Mouse (Mus musculus) olfactory bulb, adult 2 months (tissue): Measurements from ENCODE around the gene Hectd3. TPM values are rescaled to one million over a fixed set of nuclear protein-coding genes. Genes with fewer than 3 reads are reported as not detected.
A peak's percentile ranks its signal among the peaks of the same experiment; 100 is the strongest.

Source experiments
- H3K27ac ChIP-seq: fragments of 200-500 bp; 2 replicates; pipeline ENCODE4 v1.5.1; 2012; ENCODE audit warnings: low read depth, low read length; ENCODE audit not compliant: insufficient read depth
- H3K4me1 ChIP-seq: fragments of 200-500 bp; 2 replicates; pipeline ENCODE4 v1.6.1; 2012; ENCODE audit warnings: low read length; ENCODE audit not compliant: control insufficient read depth, insufficient read depth
- H3K4me3 ChIP-seq: fragments of 200-500 bp; 2 replicates; pipeline ENCODE4 v1.5.1; 2012; ENCODE audit warnings: mild to moderate bottlenecking, low read depth, low read length, moderate library complexity; ENCODE audit not compliant: insufficient read depth
- CTCF ChIP-seq: fragments of 200-500 bp; IDR thresholded peaks from 2 replicates; pipeline ENCODE4 v1.5.1; 2012; ENCODE audit warnings: low read depth, mild to moderate bottlenecking, low read length, moderate library complexity; ENCODE audit not compliant: insufficient read depth
- POLR2A ChIP-seq: fragments of 200-500 bp; IDR thresholded peaks from 2 replicates; pipeline ENCODE4 v1.6.1; 2012; ENCODE audit warnings: mild to moderate bottlenecking, low read depth, low read length, moderate library complexity; ENCODE audit not compliant: insufficient read depth
- WGBS: fragments of 180-500 bp; shearing (Covaris S2); methylation state at CpG from one replicate; pipeline ENCODE4 v1.1.7; 2018; 5-methylcytosine and 5-hydroxymethylcytosine counted together
- polyA plus RNA-seq: library from polyadenylated mRNA; stranded (reverse); fragments of >200 nt; gene quantifications from 2 replicates; pipeline ENCODE4 v1.2.4, GENCODE M21; 2012; ENCODE audit warnings: low replicate concordance; ENCODE audit not compliant: missing spikeins, insufficient read depth, insufficient read length

Hectd3 gene
- polyA plus RNA-seq, 1 experiment: not detected

DNA sequence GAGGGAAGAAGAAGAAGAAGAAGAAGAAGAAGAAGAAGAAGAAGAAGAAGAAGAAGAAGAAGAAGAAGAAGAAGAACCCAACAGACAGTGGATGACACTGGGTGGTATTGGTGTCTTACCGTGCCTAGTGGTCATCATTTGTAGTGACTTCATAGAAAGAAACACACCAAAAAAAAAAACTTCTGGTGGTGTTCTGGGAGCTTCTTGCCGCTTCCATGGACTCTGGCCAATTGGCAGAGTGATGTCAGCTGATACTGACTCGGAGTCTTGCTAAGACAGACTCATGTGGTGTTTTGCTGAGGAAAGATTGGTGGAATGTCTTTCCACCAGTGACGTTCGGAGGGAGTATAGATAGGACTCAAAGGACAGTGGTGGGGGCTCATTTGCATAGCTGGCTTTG lies 15.1 kb downstream of the Hectd3 start:
- 82% methylated on average over 5 of the region's 5 CpGs for WGBS
- H3K27ac ChIP-seq: no peak overlapping the region
- H3K4me3 ChIP-seq: no peak overlapping the region
- no peak for TF ChIP-seq POLR2A
- no peak for TF ChIP-seq CTCF
- no peaks in the 10 kb centered on the region for H3K4me1 ChIP-seq

DNA sequence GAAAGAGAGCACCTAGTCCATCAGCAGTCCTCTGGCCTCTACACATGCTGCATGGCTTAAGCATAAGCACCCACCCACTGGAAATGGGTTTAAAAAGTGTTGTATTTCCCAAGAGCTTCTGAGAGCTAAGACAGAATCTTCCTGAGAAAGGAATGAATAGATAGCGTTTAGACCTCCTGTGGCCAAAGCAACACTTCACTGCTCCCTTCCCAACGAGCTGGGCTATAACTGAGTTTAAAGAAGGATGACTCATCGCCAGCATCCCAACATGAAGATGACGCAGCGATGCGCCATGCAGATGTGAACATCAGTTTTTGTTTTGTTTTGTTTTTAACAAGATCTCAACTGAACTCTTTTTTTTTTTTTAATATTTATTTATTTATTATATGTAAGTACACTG lies 18.5 kb downstream of the Hectd3 start:
- H3K4me3 ChIP-seq: no peak overlapping the region
- H3K4me1 ChIP-seq: no peaks in the 10 kb centered on the region
- H3K27ac ChIP-seq: no peak overlapping the region
- TF ChIP-seq CTCF (no peak), POLR2A (no peak)
- 63% methylated on average over 6 of the region's 6 CpGs for WGBS

DNA sequence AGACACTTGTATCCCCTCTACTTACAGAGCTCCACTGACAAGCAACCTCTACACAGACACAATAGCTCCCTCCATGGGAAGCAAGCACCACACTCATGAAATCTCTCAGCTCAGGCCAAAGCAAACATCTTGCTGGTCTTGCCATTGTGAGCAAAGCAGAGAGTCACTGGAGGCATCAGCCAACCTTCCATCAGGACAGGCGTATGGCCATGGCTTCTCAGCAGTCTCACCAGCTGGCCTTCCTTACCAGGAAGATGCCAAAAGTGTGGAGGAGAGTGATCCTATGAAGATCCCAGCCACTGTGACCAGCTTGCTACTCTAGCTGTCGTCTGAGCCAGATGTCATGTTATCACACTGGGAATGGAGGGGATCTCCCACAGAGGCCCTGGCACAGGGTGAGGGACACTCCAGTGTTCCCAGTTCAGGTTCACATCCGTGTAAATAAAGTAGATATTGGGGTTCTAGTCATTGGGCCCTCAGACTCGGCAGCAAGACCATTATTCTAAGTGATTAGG lies 19.8 kb downstream of the Hectd3 start:
- Histone ChIP-seq H3K4me1 (no peaks in the 10 kb centered on the region), H3K27ac (no peak overlapping the region), H3K4me3 (no peak overlapping the region)
- 61% methylated on average over 4 of the region's 4 CpGs for WGBS
- TF ChIP-seq CTCF: no peak
- TF ChIP-seq POLR2A: no peak

DNA sequence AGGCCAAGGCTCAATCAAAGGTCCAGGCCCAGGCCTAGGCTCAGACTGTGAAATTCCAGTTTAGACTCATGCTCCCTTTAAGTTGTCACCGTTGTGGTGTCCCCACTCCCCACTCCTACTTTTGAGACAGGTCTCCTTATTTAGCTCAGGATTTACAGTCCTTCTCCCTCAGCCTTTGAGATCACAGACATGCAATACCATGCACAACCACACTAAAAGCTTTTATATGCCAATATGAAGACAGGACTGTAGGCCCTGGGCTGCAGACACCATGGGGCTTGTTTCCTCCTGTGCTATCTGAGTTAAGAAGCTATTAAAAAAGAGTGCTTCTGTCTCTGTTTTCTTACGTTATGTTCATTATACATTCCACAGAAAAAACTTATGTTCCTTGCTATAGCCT lies 22.6 kb downstream of the Hectd3 start:
- TF ChIP-seq CTCF (no peak), POLR2A (no peak)
- WGBS: 86% methylated on average over 2 of the region's 2 CpGs
- Histone ChIP-seq H3K4me1 (no peaks in the 10 kb centered on the region), H3K4me3 (no peak overlapping the region), H3K27ac (no peak overlapping the region)

DNA sequence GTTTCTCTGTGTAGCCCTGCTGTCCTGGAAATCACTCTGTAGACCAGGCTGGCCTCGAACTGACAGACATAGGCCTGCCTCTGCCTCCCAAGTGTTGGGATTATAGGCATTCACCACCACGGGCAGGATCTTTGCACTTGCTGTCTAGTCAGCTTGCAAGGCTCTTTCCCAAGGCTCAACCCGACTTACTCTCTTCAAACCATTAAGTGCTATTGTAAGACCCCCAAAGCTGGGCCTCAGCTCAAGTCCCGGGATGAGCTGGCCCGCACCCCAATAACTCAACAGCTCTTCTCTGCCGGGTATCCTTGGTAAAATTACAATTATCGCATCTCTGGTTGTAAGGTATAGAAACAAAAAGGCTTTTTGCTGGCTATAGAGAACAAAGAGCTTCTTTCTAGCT lies 23.2 kb downstream of the Hectd3 start:
- Histone ChIP-seq H3K27ac (no peak overlapping the region), H3K4me3 (no peak overlapping the region), H3K4me1 (no peaks in the 10 kb centered on the region)
- TF ChIP-seq CTCF (no peak), POLR2A (no peak)
- WGBS: 70% methylated on average over 7 of the region's 7 CpGs

DNA sequence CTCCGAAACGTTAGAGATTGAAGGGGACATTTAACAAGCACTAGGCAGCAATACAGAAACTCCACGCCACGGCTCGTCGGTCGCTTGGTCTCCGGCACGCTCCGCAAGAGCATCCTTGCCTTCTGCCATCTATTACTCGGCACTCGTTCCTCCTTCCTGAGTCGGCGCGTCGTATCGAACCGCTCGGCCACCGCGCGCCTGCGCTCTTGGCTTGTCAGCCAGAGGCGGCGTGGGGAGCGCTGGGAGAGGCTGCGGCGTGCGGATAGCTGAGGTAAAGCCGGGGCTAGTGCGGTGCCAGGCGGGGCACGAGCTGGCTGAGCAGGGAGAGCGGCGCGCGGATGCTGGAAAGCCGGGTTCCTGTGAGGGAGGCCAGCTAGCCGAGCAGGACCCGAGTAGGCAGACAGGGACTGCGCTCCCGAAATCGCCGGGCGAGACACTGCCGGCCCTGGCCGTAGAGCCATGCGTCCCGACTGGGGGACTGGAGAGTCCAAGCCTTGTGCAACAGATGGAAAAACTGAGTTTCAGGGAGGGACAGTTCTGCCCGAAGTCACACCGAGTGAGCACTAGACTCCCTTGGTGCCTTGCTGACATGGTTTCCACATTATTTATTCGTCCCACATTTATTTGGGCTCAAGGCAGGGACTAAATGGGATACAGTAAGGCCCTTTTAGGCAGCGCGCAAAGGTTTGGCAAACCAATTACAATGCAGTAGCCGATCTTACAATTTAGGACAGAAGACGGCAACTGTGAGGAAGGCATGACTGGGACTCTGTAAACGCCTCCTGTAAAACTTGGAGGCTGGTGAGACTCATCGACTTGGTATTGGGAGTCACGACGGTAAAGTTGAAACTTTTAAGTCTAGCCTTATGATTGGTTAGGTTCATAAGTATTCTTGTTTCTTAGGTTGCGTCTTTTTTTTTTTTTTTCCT lies 24.4 kb downstream of the Hectd3 start, which contains the start of gene Eif2b3:
TSS of gene Eif2b3 (plus strand) at position 197 of the 929 bp plus-strand sequence.
- Histone ChIP-seq H3K4me3 (peak within 1 kb of the TSS; percentile 98), H3K27ac (no peak within 1 kb of the TSS), H3K4me1 (no peaks in the 10 kb centered on the region)
- TF ChIP-seq POLR2A (peak; percentile 91), CTCF (no peak)
- WGBS: under 1% methylated on average over 61 of the region's 61 CpGs

DNA sequence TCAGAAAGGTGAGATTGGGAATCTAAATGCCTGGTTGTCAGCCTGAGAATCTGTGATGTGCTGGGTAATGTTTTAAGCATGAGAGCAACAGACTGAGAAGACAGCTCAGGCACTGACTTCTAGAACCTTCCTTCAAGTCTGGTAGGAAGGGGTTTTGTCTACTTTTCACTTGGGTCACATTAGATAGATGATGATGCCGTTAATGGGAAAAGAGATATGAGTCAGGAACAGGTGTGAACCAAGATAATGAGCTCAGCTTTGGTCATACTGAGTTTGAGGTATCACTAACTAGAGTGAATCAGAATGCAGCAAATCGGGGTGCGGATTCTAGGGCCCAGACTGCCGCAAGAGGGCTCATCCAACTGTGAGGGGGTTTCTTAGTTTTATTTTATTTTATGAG lies 28.4 kb downstream of the Hectd3 start:
- no peak overlapping the region for H3K27ac ChIP-seq
- no peaks in the 10 kb centered on the region for H3K4me1 ChIP-seq
- 98% methylated on average over 4 of the region's 4 CpGs for WGBS
- no peak for TF ChIP-seq POLR2A
- TF ChIP-seq CTCF: no peak
- no peak overlapping the region for H3K4me3 ChIP-seq

DNA sequence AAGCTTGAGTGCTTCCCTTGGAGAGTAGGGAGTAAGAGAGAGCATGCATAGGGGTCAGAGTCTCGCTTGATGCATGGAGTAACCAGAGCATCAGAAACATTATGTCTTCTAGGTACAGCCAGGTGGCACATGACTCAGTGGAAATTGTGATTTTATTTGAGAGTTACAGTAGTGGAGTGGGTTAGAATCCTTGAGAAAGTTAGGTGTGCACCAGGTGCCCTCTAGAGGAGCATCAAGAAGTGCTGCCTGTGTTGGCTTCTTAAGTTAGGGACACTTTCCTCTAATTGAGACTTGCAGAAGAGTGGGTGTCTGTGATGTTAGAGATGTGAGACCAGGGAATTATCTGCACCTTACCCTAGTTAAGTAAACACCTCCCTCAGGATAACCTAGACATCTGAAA lies 36.0 kb downstream of the Hectd3 start:
- H3K27ac ChIP-seq: no peak overlapping the region
- 97% methylated on average over 1 of the region's 1 CpGs for WGBS
- TF ChIP-seq CTCF (no peak), POLR2A (no peak)
- no peaks in the 10 kb centered on the region for H3K4me1 ChIP-seq
- H3K4me3 ChIP-seq: no peak overlapping the region

DNA sequence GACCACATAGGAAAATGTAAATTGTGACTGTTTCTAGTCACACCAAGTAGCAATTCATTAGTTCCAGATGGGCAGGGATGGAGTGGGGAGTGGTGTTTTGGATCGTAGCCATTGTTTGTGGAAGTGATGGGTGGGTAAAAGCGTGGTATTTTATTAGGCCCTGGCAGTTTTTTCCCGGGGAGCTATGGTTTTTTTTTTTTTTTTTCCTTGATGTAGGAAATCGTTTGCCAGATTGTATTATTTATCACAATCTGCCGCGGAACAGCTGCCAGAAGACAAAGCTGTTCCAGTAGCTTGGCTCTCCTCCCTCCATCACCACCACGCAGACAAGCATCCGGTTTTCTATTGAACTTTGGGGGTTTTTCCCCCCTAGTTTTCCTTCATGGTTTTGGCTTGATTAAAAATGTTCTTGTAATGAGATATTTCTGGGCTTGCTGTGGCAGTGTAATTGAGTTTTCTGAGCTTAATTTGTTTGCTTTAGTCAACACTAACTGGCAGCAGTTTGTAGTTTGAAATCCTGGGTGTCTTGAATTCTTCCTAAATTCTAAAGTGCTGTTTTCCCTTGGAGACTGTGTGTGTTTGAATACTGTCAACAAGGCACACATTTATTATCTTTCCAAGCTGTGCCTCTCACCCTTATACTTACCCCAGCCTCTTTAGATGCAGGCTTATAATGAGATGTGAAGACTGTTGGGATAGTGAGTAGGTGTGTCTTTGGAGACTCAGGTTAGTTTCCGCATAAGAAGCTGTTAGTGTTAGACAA lies 45.0 kb downstream of the Hectd3 start:
- no peak for TF ChIP-seq POLR2A
- TF ChIP-seq CTCF: no peak
- 14% methylated on average over 9 of the region's 9 CpGs for WGBS
- H3K27ac ChIP-seq: no peak overlapping the region
- peaks cover 4% of the 10 kb centered on the region; the same call in 1 of the 2 replicates for H3K4me1 ChIP-seq
- H3K4me3 ChIP-seq: no peak overlapping the region
